Mouse (Mus musculus): ENCODE results near the gene Gamt.

Gamt gene

DNA sequence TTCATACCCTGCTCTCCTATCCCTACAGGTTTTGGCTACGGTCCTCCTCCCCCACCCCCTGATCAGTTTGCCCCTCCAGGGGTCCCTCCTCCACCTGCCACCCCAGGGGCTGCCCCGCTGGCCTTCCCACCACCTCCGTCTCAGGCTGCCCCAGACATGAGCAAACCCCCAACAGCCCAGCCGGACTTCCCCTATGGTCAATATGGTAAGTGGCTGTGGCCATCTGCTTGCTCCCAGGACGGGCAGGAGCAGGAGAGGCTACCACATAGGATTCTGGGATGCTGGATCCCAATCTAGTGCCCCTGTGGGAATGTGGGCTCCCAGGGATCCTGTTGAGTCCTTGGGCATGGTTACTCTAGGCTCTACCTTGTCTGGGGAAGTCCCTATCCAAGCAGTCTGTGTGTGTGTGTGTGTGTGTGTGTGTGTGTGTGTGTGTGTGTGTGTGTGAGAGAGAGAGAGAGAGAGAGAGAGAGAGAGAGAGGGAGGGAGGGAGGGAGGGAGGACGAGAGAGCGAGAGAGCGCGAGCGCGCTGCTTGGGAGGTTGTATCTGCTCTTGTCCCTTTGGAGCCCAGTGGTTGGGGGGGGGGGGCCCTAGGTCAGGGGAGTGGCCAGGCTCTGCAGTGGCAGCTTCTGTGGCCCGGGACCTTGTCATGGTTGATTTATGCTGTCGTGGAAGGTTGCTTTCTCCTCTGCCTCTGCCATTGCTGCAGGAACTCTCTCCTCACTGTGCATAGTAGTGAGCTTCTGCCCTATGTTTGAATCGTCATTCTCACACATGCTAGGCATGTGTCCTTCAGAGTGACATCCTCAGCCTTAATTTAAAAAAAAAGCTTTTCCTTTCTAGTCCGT, 24.6 kb upstream of the Gamt start:
- DNase-seq (ENCODE audit: low read depth, low spot score), result no peak

- DNase-seq (ENCODE audit: low read depth, low spot score), result no peak
Measured at GRCm38 (mm10) chr10:80282481-80283441, 21.9 kb upstream of the Gamt start.

GRCm38 (mm10) chr10:80281921-80282371, 21.1 kb upstream of the Gamt start:
- no peak for DNase-seq (ENCODE audit: low read depth, low spot score)

DNA sequence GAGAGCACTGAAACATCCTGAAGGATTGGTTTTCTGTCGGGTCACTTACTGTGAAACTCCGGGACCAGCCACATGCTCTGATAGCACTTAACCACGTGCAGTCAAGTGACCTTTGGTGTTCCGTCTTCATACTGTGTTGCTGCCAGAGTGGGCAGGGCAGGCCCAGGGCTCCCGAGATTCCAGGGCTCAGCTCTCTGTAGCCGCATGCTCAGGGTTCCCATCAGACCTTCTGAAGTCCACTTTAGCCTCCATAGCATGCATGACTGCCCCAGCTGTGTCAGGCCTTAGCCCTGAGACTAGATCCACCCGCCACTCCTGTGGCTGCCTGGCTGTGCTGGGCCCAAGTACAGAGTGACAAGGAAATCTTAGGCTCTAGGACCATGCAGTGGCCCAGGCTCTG, 20.5 kb upstream of the Gamt start:
- no peak for DNase-seq (ENCODE audit: low read depth, low spot score)

DNA sequence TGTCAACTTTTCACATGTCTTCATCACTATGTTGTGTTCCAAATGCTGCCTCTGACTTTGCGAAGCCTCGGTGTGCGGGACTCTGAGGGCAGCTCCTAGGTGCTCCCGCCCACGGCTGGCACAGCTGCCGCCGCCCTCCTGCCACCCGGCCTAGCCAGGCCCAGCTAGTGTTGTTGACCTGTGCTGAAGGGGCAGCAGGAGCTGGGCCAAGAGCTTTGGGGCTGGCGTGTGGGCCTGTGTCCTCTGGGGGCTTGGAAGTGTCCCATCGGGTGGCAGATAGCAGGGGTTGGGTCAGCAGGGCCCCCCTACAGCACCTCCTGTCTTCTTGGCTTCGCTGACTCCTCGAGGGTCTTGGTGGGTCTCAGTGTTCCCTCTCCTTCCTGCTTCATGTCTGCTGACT, 18.5 kb upstream of the Gamt start:
- DNase-seq (ENCODE audit: low read depth, low spot score), result no peak

DNA sequence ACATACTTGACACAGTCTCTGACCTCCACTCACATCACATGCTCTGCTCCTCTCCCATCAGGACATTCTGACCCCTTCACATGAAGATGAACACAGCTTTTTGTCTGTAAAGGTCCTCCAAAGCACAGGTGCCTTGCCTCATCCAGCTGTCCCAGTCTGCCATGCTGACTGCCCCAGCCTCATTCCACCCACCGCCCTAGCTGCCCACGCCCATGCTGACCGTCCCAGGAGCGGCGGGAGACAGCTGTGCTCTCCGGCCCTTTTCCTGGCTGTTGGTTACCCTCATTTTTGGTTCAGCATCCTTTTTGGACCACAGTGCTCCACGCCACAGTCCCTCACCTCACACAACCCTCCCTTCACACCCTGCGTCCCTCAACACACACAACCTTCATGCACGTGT, 17.6 kb upstream of the Gamt start:
- no peak for DNase-seq (ENCODE audit: low read depth, low spot score)

DNA sequence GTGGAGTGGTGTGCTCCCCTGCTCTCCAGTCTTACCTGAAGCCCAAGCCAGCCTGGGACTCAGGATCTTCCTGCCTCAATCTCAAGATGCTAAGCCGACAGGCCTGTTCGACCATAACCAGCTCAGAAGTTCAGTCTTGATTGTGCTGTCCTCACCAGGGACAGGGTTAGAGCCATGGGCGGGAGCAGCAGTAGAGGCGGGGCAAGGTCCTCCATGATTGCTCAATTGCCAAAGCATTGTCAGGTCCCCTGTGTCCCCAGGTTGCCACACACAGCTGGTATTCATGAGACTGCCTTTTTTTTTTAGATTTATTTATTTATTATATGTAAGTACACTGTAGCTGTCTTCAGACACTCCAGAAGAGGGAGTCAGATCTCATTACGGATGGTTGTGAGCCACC, 15.4 kb upstream of the Gamt start:
- no peak for DNase-seq (ENCODE audit: low read depth, low spot score)

DNA sequence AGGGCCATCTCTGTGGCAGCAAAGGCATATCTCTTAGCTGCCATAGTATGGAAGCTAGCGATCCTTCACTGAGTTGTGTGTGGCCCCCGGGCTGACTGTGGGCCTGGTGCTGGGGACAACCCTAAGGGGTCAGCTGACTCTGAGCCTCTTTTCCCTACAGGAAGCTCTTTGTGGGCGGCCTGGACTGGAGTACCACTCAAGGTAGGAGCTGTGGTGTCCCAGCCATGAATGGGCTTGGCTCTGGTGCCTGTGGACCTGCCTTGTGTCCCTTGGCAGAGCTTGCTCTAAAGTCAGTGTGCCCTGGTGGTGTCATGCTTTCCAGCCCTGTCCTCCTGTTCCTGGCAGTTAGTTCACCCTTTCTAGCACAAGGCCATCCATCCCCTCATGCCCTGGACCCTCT, 13.0 kb upstream of the Gamt start:
- DNase-seq (ENCODE audit: low read depth, low spot score), result no peak

DNA sequence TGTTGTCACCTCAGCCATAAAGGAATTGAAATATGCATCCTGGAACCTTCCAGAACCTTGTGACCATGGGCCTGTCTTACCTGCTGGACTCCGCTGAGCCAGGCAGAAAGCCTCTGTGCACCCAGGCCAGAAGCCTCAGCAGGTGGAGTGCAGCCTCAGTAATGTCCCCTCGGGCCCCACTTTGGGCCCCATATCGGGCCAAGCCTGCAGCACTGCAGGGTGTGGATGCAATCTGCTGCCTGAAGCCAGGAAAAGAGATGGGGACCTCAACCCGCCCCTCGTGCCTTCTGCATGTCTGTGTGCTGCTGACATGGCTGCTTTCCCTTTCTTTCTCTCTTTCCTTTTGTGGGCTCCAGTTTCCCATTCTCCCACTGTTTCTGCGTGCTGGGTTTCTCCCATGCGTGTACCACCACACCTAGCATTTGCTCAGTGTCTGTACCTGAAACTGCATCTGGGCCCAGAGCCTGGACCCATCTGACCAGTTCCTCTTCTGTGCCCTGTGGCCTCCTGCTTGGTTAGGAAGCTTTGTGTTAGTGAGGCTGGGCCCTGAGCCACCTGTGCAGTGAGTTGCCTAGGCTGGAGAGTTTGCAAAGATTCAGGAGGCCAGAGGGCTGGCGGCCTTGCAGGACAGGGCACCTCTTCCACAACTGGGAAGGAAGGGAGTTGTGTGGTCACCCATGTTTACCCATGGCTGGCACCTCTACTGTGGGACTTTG, 11.2 kb upstream of the Gamt start:
- DNase-seq (ENCODE audit: low read depth, low spot score), result no peak

GRCm38 (mm10) chr10:80271186-80271843, 10.5 kb upstream of the Gamt start:
- DNase-seq (ENCODE audit: low read depth, low spot score), result no peak

DNA sequence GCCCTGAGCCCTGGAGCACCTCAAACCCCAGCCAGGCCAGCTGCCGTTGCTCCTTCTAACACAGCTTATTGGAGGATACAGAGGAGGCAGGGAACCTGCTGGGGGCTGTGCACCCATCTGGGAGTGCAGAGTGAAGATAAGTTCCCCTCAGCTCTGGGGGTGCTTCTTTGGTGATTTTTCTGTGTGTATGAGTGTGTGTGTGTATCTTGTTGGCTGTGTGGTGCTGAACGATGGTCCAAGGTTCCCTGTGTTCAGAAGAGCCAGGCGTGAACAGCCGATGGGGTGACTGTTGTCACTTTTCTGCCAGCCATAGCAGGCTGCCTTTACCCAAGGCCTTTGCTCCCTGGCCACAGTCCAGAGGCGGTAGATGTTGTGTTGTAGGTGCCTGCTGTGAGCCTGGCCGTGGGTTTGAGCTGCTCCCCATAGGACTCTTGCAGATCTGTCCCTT, 9.9 kb upstream of the Gamt start:
- DNase-seq (ENCODE audit: low read depth, low spot score), result no peak

DNA sequence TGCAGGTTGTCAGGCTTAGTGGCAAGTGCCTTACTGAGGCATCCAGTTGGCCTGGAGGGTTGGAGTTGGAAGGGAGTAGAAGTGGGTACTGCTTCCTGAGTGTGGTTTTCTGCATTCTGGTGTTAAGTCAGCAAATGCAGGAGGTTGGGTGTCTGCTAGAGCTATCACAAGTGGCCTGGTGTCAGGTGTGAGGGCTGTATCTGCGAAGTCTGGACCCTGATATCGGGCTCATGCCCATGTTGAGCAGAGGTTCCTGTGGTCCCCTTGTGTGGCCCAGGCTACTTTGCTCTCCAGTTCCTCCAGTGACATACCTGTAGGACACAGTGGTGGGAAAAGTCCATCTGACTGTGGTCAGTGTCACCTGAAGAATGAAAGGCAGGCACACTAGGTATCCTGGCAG, 9.3 kb upstream of the Gamt start:
- no peak for DNase-seq (ENCODE audit: low read depth, low spot score)

DNA sequence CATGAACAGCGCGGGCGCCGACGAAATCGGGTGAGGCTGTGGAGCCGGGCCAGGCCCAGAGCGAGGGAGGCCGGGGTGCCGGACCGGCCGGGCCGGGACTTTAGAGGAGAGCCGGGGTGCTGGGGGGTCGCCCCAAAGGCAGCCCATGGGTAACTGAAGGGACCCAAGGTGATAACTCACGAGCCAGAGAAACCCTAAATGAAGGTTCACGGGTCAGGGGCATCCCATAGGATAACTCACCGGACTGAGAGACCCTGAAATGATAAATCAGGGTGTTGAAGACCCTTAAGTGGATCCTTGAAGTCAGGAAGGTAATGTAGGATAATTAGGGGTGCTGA, 4.3 kb upstream of the Gamt start:
- DNase-seq (ENCODE audit: low read depth, low spot score), result no peak

DNA sequence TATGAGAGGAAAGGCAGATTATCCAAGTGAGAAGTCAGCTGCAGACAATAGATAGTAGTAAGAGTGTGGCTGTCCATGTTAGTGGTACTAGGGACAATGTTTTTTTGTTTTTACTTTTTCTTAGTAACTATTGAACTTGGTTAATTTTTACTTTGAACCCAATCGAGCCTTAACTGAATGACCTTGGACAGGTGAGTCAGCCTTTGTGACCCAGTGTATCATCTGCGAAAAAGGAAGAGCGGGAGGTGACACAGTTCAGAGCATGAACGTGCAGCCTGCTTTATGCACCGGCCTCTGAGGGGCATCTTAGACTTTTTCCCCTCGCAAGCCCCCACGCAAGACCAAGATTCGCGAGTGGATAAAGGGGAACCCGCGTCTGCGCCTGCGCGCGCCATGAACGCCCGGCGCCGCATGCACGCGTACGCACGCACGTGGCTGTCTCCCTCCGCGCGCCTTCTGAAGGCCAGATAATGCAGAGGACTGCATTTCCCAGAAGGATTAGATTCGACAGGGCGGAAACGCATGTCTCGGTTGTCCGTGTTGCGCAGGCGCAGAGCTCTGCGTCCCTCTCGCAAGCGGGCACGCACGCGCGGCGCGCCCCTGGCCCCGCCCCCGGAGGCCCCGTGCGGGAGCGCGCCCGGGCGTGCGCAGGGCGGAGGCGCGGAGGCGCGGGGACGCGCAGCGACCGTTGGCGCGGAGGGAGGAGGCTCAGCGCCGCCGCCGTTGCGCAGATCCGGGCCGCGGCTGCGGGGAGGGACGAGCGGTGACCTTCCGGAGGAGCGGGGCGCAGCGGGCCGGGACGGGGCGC, 3.7 kb upstream of the Gamt start:
- peak; percentile 99 for DNase-seq (ENCODE audit: low read depth, low spot score)

- no peak for DNase-seq (ENCODE audit: low read depth, low spot score)
Measured at GRCm38 (mm10) chr10:80262776-80263365, 2.1 kb upstream of the Gamt start.

DNA sequence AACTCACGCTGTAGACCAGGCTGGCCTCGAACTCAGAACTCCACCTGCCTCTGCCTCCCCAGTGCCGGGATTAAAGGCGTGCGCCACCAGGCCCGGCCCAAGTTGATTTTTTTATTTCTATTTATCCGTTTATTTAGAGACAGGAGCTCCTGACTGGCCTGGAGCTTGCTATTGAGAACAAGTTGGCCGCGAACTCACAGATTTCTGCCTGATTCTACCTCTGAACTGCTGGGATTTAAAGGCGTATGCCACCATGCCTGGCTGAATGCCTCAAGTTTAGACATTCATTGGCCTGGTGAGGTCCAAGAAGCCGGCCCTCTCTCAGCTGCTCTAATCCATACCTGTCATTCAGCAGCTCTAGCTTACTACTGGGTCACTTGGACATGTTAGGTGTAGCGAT, 1.4 kb upstream of the Gamt start:
- DNase-seq (ENCODE audit: low read depth, low spot score), result no peak

GRCm38 (mm10) chr10:80261585-80261968, 765 bp upstream of the Gamt start:
- DNase-seq (ENCODE audit: low read depth, low spot score), result peak; percentile 87

GRCm38 (mm10) chr10:80259861-80260641, 761 bp downstream of the Gamt start:
- no peak for DNase-seq (ENCODE audit: low read depth, low spot score)

- DNase-seq (ENCODE audit: low read depth, low spot score), result no peak
Measured at GRCm38 (mm10) chr10:80259463-80259805, 1.4 kb downstream of the Gamt start.
